Mouse (Mus musculus) CD4-positive, CD25-positive, alpha-beta regulatory T cell, adult 4 months (primary cell): Measurements from ENCODE around the gene Zfp963. TPM values are rescaled to one million over a fixed set of nuclear protein-coding genes. Genes with fewer than 3 reads are reported as not detected.
"Not testable (repeated sequence)": the region's sequence is repeated elsewhere in the genome, so short reads cannot be mapped to it uniquely, and the experiment has no call there.

Experiments used
- ATAC-seq: one replicate; pipeline ENCODE4 v1.8.0; 2017
- polyA plus RNA-seq, 2 experiments: library from polyadenylated mRNA; unstranded; fragments of 100-300 nt; shearing (Covaris generic); gene quantifications; one replicate each; pipeline ENCODE4 v1.2.1; 2017

Zfp963 gene
- polyA plus RNA-seq, 2 experiments from 2014 or later = 6.8 to 8.1 TPM

GRCm38 (mm10) chr8:69735495-69735894 is 14.3 kb downstream of the Zfp963 start:
- ATAC-seq = no peak

- no peak for ATAC-seq
Measured at GRCm38 (mm10) chr8:69717232-69717580, 32.6 kb downstream of the Zfp963 start.

- ATAC-seq = peak; percentile 94
Measured at GRCm38 (mm10) chr8:69716403-69717231, 33.2 kb downstream of the Zfp963 start.

GRCm38 (mm10) chr8:69715366-69715765 is 34.4 kb downstream of the Zfp963 start:
- no peak for ATAC-seq

DNA sequence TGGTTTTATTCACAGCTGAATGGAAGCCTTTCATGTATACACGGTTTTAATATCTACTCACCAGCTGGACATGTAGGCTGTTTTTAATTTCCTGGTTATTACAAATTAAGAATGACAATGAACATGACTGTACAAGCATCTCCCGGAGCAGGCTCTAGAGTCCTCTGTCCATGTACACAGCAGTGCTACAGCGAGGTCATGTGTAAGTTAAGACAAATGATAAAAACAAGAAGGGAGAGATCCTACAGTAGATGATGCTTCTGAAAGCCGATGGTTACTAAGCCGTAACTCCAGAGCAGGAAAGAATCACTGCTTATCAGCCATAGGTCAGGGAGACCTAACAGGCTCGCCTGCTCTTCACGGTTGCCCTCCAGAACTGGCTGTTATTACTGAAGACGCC is 36.3 kb downstream of the Zfp963 start:
- no peak for ATAC-seq

- ATAC-seq = not testable (repeated sequence)
Measured at GRCm38 (mm10) chr8:69710624-69711023, 39.1 kb downstream of the Zfp963 start, which contains the start of gene Zfp869. Zfp869 (minus strand) TSS chr8:69710724.

DNA sequence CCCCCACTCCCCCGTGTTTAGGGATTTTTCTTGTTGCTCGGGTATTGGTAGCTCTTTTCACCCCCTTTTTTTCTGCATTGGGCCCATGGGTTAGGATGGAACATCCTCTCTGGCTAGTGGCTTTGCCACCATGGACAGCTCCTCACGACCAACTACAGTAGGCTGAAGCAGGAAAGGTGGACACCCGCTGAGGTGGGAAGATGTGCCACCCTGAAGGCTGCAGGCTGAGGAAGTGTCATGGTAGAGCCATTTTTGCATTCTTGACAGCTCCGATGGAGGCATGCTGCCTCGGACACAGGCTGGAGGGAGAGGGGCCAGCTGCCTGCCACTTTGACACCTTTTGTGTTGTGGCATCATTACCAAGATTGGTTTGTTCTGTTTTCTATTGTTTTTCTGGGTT is 48.0 kb downstream of the Zfp963 start:
- ATAC-seq = no peak

Other genes starting within 250 kb of the Zfp963 start
- gene Gm7697, start 227.0 kb downstream of the Zfp963 start, polyA plus RNA-seq = not detected
- 10 to 100 TPM; 34.9 to 47.5 TPM for gene Zfp868, start 124.4 kb downstream of the Zfp963 start, polyA plus RNA-seq
- gene Zfp964, start 95.5 kb downstream of the Zfp963 start, polyA plus RNA-seq = under 1 TPM; 0.89 to 0.95 TPM
- 10 to 100 TPM; 49.1 to 73.3 TPM for gene Zfp869, start 39.2 kb downstream of the Zfp963 start, polyA plus RNA-seq
- gene Gm20422, start 24.9 kb upstream of the Zfp963 start, polyA plus RNA-seq = 1 to 10 TPM; 2.1 to 3.2 TPM
- 10 to 100 TPM; 20.4 to 28.0 TPM for gene Atp13a1, start 41.2 kb upstream of the Zfp963 start, polyA plus RNA-seq
- 10 to 100 TPM; 16.4 to 23.9 TPM for gene Zfp866, start 41.2 kb upstream of the Zfp963 start, polyA plus RNA-seq
- gene Gmip, start 58.7 kb upstream of the Zfp963 start, polyA plus RNA-seq = 100 to 1,000 TPM in 1 of 2 experiments, 10 to 100 TPM in 1; 71.9 to 150 TPM
- gene Lpar2, start 72.5 kb upstream of the Zfp963 start, polyA plus RNA-seq = under 1 TPM; 0.74 to 0.75 TPM
- 10 to 100 TPM; 10.2 to 17.1 TPM for gene Pbx4, start 82.5 kb upstream of the Zfp963 start, polyA plus RNA-seq
- not detected for gene Cilp2, start 137.7 kb upstream of the Zfp963 start, polyA plus RNA-seq
- gene Tssk6, start 152.2 kb upstream of the Zfp963 start, polyA plus RNA-seq = under 1 TPM in 1 of 2 experiments, not detected in 1; 0.24 TPM
- gene Ndufa13, start 152.6 kb upstream of the Zfp963 start, polyA plus RNA-seq = 100 to 1,000 TPM; 184 to 253 TPM
- gene Yjefn3, start 152.7 kb upstream of the Zfp963 start, polyA plus RNA-seq = 1 to 10 TPM in 1 of 2 experiments, under 1 TPM in 1; 0.91 to 1.6 TPM
- 10 to 100 TPM; 17.4 to 21.6 TPM for gene Gatad2a, start 246.4 kb upstream of the Zfp963 start, polyA plus RNA-seq